Mouse (Mus musculus): ENCODE measurements around the gene Diaph3.

GRCm38 (mm10) chr14:87091522-87091921 is 49.5 kb downstream of the Diaph3 start:
- no peak for TF ChIP-seq ETS1 (conservative IDR thresholded peaks at IDR 0.05; ENCODE audit: low read depth, low read length)
- TF ChIP-seq KAT2A (IDR thresholded peaks at IDR 0.05; ENCODE audit: insufficient replicate concordance, low read length) = no peak
- no peak for TF ChIP-seq CHD2 (IDR thresholded peaks at IDR 0.05; ENCODE audit: low read length)
- TF ChIP-seq POLR2A (IDR thresholded peaks at IDR 0.05; ENCODE audit: low read depth, low read length) = no peak
- TF ChIP-seq MEF2A (IDR thresholded peaks at IDR 0.05; ENCODE audit: borderline replicate concordance, low read depth, low read length) = no peak
- no peak for TF ChIP-seq MAX (IDR thresholded peaks at IDR 0.05; ENCODE audit: low read length)
- TF ChIP-seq CTCF (conservative IDR thresholded peaks at IDR 0.05 in 1 of 2, IDR thresholded peaks at IDR 0.05 in 1 of 2; ENCODE audit: low read depth in 2 of 2, low read length in 2 of 2) = no peak
- no peak for TF ChIP-seq MYC (IDR thresholded peaks at IDR 0.05; ENCODE audit: low read depth, low read length)
- TF ChIP-seq ZNF384 (IDR thresholded peaks at IDR 0.05; ENCODE audit: low read depth, low read length) = no peak
- TF ChIP-seq EP300 (IDR thresholded peaks at IDR 0.05; ENCODE audit: low read length) = no peak
- no peak for TF ChIP-seq GABPA (IDR thresholded peaks at IDR 0.05; ENCODE audit: insufficient replicate concordance, low read depth, low read length)
